Mouse (Mus musculus): ENCODE results near the gene Tspan33.

Tspan33 gene

DNA sequence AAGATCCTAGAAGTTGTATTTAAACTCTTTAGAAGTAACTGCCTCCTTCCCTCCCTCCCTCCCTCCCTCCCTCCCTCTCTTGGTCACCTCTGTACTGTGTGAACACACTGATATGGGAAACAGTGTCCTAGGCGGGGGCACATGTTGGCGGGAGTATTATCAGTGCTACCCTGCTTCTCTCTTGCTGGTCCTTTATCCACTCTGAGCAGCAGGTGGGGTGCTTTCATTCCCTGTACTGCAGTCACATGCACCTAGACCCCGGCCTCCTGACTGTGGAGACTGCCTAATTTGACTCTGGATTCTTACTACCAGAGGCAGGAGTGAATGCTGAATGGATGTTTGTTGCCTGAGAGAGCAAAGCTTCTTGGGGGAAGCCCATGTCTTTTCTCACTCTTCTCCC is 3.5 kb downstream of the Tspan33 start:
- DNase-seq (ENCODE audit: extremely low read depth, insufficient read length, low spot score): no peak

DNA sequence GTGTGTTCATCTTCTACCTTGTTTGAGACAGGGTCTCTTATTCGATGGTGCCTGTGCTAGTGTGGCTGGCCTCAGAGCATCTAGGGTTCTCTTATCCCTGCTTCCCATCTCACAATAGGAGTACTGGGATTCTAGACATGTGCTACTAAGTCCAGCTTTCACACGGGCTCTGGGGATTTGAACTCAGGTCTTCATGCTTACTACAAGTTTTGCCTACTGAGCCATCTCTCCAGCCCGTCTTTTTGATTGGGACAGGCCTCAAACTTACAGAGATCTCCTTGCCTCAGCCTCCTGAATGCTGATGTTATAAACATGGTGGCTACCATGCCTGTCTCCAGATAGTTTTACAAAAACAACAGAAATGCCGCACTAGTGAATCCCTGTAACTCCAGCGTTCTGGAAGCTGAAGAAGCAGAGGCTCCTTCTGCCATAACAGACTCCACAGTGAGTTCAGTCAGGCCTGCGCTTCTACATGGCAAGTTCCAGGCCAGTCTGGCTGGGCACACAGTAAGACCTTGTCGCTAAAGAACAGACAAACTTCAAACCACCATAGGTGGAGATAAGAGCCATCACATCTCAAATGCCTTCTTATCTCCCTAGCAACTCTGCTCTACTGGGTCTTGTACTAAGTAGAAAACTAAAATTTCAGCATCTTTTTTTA is 5.2 kb downstream of the Tspan33 start:
- DNase-seq (ENCODE audit: extremely low read depth, insufficient read length, low spot score): no peak

DNA sequence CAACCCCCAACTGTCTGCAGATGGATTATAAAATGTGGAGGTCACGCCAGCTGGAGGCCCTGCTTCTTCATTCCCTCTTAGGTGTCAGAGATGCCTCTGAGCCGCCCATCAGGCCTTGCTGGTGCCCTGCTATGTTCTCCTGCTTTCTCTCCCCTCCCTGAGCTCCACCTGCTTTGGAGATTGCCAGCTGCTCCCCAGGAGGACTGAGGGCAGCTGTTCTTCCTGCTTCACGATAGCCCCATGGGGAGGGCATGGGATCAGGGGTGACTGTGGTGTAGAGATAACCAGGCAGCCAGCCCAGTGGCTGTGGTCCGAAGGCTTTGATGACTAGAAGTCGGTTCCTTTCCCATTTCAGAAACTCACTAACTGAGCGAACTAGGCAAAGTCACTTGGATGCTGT is 7.0 kb downstream of the Tspan33 start:
- DNase-seq (ENCODE audit: extremely low read depth, insufficient read length, low spot score): no peak

DNA sequence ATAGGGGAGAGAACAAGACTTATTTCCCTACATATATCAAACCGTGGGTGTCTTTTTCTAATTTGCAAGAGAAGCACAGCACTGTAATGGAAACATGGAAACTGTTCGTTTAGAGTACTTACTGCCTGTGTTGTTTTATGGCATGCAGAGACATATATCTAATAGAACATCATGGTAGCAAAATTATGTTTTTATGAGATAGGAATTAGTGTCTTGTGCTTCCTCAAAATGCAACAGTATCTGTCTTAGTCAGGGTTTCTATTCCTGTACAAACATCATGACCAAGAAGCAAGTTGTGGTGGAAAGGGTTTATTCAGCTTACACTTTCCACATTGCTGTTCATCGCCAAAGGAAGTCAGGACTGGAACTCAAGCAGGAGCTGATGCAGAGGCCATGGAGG is 8.1 kb downstream of the Tspan33 start:
- no peak for DNase-seq (ENCODE audit: extremely low read depth, insufficient read length, low spot score)

DNA sequence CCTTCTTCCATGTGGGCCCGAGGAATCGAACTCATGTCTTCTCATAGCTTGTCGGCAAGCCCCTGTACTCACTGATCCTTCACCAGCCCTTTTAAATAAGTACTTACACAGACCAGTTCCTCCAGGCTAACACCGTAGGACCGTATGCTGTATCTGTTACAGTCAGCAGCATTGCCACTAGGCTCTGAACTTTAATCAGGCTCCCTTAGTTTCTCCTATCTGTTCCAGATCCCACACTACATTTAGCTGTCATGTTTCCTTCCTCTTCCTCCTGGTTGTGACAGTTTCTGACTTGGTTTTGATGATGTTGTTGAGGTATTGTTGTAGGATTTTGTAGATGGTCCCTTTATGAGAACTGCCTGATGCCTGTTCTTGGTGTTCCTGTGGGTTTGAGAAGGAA is 10.1 kb downstream of the Tspan33 start:
- DNase-seq (ENCODE audit: extremely low read depth, insufficient read length, low spot score): no peak

DNA sequence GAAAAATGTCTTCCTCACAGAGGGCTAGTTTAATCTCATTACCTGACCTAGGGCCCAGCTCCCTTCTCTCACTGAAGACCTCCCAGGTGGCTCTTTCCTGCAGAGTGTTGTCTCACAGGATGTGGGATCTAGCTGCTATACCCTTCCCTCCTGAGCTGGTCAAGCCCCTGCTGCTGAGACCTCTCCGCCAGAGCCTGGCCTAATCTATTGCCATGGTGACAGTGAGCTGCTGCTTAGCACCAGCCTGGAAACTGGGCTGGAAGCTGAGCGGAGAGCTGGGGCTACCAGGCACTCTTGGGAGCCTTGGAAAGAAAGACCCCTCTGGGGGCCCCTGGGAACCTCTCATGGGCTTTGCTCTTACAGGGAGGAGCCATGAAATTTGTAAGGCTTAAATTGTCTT is 13.9 kb downstream of the Tspan33 start:
- no peak for DNase-seq (ENCODE audit: extremely low read depth, insufficient read length, low spot score)

DNA sequence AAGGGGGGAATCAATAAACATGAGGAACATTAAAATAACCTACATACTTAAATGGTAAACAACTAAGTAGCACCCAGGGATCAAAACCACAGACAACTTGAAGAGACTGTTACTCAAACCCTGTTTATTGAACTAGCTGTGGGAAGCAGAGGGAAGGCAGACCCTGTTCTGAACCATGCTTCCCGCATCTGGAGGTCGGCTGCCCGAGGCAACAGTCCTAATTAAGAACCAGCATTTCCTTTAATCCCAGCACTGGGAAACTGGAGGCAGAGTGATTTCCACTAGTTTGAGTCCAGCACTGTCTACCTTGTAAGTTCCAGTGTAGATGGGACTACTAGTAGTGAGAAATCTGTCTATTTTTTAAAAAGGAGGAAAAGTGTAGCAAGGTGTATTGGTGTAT is 17.3 kb downstream of the Tspan33 start:
- DNase-seq (ENCODE audit: extremely low read depth, insufficient read length, low spot score): no peak

DNA sequence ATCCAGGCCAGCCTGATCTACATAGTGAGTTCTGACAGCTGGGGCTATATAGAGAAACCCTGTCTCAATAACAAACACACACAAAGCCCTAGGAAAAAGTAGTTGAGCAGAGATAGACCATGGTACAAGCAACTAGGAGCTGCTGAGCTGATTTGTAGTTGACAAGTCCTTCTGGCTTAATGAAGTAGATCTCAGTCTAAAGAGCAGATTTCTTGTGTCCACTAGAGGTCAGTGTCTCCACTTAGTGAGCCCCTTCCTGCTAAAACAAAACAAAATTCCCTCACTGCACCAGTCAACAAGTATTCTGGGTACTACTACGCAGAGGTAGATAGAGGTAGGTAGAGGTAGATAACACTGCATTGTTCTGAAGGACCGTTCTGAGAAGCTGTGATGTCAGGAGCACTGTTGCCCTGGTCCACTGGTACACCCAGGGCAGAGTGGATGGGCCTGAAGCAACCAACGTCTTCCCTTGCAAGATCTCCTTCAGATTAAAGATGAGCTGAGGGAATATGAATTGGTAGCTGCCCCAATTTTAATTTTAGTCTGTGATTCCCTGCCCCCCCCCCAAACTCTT is 18.1 kb downstream of the Tspan33 start:
- DNase-seq (ENCODE audit: extremely low read depth, insufficient read length, low spot score): no peak

DNA sequence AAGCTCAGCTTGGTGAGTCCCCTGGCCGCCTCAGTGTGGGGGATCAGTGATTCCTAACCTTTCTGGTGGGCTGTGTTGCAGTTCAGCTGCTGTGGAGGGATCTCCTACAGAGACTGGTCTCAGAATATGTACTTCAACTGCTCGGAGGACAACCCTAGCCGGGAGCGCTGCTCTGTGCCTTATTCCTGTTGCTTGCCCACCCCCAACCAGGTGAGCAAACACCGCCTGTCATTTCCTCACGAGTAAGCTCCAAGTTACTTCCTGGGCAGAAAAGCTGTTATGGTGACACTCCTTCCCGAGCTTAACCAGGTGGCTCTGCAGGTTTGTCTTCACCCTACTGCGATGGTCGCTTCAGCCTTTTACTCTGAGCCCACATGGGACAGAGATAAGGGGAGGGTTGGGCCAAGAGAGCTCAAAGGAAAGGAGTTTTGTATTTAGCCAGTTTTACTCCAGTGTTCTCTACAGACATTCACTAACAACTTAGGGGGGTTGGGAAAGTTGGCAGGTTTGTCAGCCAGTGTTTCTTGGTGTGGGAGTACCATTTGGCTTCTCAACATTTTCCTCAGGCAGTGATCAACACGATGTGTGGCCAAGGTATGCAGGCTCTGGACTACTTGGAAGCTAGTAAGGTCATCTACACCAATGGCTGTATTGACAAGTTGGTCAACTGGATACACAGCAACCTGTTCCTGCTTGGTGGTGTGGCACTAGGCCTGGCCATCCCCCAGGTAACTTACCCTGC is 22.8 kb downstream of the Tspan33 start:
- no peak for DNase-seq (ENCODE audit: extremely low read depth, insufficient read length, low spot score)

DNA sequence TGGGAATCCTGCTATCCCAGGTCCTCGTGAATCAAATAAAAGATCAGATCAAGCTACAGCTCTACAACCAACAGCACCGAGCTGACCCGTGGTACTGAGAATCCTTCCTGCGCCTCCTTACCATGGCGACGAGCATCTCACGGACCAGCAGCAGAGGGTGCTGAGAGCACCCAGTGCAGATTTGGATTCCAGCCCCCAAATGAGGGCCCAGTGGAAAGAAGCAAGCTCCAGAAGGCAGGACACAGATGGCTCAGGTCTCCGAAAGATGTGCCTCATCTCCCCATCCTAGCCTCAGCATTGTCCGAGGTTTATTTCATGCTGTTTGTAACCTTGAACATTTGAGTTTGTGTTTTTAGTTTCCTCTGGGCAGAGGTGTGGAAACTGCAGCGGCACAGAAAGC is 23.5 kb downstream of the Tspan33 start:
- DNase-seq (ENCODE audit: extremely low read depth, insufficient read length, low spot score): no peak

DNA sequence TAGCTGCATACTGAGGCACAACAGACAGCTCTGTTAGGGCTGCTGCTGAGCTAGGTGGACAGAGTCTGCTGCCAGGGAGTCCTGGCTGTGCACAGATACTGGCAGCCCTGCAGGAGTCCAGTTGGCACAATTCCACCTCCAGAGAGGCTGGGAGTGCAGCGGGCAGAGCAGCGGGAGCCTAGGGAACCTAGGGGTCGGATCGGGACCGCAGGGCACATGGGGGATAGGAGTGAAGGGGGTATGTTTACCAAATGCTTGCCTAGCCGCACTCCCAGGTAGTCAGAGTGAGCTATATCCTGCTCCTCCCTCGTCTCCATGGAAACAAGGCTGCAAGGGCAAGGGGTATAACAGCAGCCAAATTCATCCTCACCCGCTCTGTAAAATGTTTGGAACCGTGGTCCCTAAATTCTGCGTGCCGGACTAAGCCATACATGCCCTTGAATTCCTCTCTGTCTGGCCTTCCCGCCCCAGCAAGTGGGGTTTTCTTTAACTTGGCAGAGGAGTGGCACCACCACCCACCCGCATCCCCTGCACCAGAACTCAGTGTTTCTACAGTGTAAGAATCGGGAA is 24.0 kb downstream of the Tspan33 start:
- no peak for DNase-seq (ENCODE audit: extremely low read depth, insufficient read length, low spot score)

DNA sequence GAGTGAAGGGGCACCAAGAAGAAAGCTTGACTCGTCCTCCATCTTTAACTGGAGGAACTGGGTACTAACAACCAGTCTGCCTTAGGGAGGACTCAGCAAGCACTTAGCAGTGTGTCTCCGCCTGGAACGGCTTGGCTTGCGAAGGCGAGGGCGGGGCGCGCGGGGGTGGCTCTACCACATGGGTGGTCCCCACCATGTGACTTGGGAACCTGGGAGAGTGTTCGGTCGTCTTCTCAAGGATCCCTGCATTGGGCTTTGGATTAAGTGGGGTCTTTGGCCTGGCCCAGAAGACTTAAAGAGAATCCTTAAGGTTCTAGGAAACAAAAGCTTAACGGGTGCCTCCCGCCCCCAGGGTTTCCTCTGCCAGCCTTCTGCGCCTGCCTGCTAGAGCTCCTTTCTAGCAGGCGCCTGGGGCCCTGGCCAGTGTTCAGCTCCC is 24.9 kb downstream of the Tspan33 start:
- no peak for DNase-seq (ENCODE audit: extremely low read depth, insufficient read length, low spot score)

DNA sequence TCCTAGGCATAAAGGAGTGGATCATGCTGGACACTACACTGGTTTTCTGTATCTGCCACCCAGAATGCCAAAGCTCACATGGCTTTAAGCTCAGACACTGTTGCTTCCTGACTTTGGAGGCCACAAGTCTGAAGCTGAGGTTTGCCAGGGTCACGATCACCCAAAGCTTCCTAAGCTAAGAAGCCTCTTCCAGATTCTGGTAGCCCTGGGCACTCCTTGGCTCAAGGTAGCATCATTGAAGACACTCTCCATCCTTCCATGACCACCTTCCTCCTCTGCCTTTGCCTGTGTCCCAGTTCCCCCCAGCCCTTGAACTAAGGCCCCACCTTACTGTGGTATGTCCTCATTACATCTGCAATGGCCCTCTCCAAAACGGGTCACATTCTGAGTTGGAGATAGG is 27.9 kb downstream of the Tspan33 start:
- DNase-seq (ENCODE audit: extremely low read depth, insufficient read length, low spot score): no peak

DNA sequence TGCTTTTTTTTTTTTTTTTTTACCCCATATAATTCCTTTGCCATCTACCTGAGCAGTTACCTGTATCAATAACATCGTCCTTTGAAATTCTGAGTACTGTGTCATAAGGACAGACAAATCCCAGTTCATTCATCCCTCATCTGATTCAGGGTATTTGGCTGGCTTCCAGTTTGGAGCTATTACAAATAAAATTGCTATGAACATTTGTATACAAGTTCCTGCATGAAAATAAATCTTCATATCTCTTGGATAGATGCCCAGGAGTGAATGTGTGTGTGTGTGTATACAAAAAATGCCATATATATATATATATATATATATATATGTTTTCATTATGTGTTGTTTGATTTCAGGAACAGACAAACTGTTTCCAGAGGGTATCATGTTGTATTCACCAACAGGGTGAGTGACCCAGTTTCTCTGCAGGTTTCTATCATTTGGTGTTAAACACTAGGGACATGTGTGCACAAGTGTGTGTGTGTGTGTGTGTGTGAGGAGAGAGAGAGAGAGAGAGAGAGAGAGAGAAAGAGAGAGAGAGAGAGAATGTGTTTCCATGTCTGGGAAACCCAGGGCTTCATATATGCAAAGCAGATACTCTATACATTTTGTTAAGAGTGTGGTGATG is 32.7 kb downstream of the Tspan33 start:
- DNase-seq (ENCODE audit: extremely low read depth, insufficient read length, low spot score): no peak

DNA sequence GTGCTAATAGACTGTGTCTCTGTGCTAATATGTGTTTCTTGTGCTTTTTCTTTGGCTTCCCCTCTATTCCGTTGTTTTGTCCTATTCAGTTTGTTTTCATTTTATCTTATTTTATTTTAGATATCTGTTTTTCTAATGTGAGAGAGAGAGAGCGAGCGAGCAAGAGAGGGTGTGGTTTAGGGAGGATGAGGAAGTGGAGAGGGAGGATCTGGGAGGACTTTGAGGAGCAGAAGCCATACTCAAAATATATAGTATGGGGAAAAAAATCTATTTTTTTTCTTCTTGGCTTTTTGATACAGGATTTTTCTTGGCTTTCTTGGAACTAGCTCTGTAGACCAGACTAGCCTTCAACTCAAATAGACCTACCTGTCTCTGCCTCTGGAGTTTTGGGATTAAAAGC is 34.0 kb downstream of the Tspan33 start:
- no peak for DNase-seq (ENCODE audit: extremely low read depth, insufficient read length, low spot score)

DNA sequence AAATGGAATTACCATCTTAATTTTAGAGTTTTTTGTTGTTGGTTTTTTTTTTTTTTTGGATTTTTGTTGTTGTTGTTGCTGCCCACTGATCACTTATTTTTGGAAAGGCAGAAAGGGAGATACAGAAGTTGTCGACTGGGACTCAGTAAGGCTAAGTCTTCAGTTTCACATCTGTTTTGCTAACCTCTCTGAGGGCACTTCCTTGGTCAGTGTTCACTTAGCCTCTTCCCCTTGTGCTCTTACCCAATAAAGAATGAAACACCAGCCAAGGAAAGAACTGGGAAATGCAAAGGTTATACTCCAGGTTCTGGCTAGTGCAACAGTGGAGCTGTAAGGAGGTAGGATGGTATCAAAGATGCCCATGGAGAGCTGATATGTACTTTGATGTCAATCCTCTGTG is 35.5 kb downstream of the Tspan33 start:
- no peak for DNase-seq (ENCODE audit: extremely low read depth, insufficient read length, low spot score)

DNA sequence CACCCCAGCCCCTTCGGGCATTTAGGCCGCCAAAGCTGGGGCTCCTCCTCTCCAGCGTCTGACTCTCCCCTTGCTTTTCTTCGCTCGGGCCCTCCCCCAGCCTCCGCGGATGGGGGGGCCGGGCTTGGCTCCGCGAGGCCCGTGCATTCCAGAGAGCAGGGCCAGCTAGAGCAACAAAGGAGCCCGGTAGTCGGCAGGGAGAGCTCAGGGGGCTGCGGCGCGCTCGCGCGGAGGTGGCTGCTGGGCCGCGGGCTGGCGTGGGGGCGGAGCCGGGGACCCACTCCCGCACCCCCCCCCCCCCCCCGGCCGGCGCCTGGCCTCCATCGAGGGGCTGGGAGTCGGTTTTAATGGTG is 41.3 kb downstream of the Tspan33 start, which contains the start of gene Smo:
Gene Smo (plus strand): TSS at position 168 of the 353 bp plus-strand sequence.
- DNase-seq (ENCODE audit: extremely low read depth, insufficient read length, low spot score): peak; percentile 89

DNA sequence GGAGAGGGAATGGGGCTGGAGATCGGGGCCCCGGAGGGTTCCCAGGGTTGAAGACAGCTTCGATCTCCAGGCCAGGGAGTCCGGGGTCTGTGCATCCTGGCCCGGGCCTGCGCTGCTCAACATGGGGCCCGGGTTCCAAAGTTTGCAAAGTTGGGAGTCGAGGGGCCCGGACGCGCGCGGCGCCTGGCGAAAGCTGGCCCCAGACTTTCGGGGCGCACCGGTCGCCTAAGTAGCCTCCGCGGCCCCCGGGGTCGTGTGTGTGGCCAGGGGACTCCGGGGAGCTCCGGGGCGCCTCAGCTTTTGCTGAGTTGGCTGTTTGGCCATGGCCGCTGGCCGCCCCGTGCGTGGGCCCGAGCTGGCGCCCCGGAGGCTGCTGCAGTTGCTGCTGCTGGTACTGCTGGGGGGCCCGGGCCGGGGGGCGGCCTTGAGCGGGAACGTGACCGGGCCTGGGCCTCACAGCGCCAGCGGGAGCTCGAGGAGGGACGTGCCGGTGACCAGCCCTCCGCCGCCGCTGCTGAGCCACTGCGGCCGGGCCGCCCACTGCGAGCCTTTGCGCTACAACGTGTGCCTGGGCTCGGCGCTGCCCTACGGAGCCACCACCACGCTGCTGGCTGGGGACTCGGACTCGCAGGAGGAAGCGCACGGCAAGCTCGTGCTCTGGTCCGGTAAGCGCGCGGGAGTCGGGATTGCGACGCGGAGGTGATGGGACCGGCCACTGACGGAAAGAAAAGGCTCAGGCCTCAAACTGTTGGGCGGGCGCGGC is 41.8 kb downstream of the Tspan33 start:
- peak; percentile 87 for DNase-seq (ENCODE audit: extremely low read depth, insufficient read length, low spot score)

DNA sequence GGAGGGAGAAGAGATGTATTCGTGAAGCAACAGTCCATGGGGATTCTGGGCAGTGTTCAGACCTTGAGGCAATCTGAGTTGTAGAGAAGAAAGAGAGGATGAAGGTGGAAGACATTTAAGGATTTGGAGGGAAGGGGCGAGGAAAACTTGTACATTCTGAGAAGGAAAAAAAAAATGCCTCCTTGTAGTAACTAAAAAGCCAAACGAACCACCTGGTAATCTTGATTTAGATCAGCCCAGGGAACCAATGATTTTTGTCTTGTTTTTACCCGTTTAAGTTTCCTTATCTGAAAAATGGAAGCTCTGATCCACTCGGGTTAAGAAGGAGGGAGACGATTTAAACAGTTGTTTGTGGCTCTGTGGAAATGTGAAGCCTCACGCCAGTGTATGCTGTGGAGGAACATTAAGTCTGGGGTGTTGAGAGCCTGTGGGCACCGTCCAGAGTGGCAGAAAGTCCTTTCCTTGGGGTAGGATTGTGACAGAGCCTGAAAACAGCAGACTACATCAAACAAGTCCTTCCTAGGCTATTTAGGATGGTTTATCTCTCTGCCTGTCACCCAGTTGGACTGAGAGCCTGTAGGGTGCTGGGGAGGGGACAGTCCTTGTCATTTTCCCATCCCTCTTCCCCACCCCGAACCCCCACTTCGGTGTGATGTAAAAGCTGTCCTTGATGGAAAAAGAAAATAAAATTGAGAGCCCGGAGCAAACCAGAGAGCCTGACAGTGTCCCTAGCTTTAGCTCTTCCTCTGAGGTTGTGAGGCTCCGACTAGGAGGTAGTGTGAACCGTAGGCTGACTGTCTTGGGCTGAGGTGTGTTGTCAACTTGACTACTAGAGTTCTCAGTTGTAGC is 42.8 kb downstream of the Tspan33 start:
- DNase-seq (ENCODE audit: extremely low read depth, insufficient read length, low spot score): no peak
